Mouse (Mus musculus): Measurements from ENCODE around the gene Gm10799. TPM values are rescaled to one million over a fixed set of nuclear protein-coding genes. Genes with fewer than 3 reads are reported as not detected.
"Not testable (repeated sequence)": the region's sequence is repeated elsewhere in the genome, so short reads cannot be mapped to it uniquely, and the experiment has no call there.

Gm10799 gene
- polyA plus RNA-seq, 1 experiment from 2014 or later, result not detected

GRCm38 (mm10) chr2:104096796-104097195 lies 28.4 kb upstream of the Gm10799 start:
- H3K4me1 ChIP-seq; H3K36me3 ChIP-seq; H3K9me3 ChIP-seq; H3K27ac ChIP-seq; ATAC-seq (ENCODE audit: low FRiP score, low read depth); H3K27me3 ChIP-seq (replicated peaks); H3K9ac ChIP-seq; H3K4me3 ChIP-seq: not testable (repeated sequence)
- peak overlapping the region; percentile 66; the same call in 1 of the 2 replicates for H3K4me2 ChIP-seq (replicated peaks)
- 73% methylated on average over 1 of the region's 1 CpGs for WGBS

GRCm38 (mm10) chr2:104096256-104096655 lies 27.9 kb upstream of the Gm10799 start:
- no peak for ATAC-seq (ENCODE audit: low FRiP score, low read depth)
- Histone ChIP-seq H3K27me3 (replicated peaks) (no peaks in the 10 kb centered on the region), H3K36me3 (no peaks in the 10 kb centered on the region), H3K4me2 (replicated peaks) (peak overlapping the region; percentile 66), H3K27ac (peak overlapping the region; percentile 39; the same call in 1 of the 2 replicates), H3K4me1 (peaks cover 9% of the 10 kb centered on the region; the same call in 1 of the 2 replicates), H3K9ac (peak overlapping the region; percentile 56), H3K4me3 (peak overlapping the region; percentile 39), H3K9me3 (no peaks in the 10 kb centered on the region)
- WGBS, result 50% methylated on average over 10 of the region's 10 CpGs

- peak within 1 kb of the TSS; percentile 39; the same call in 1 of the 2 replicates for H3K27ac ChIP-seq
- ATAC-seq (ENCODE audit: low FRiP score, low read depth), result peak; percentile 90
- H3K9me3 ChIP-seq, result no peaks in the 10 kb centered on the region
- no peaks in the 10 kb centered on the region for H3K27me3 ChIP-seq (replicated peaks)
- peak within 1 kb of the TSS; percentile 66 for H3K4me2 ChIP-seq (replicated peaks)
- peaks cover 9% of the 10 kb centered on the region; the same call in 1 of the 2 replicates for H3K4me1 ChIP-seq
- WGBS, result 6% methylated on average over 15 of the region's 15 CpGs
- peak within 1 kb of the TSS; percentile 39 for H3K4me3 ChIP-seq
- no peaks in the 10 kb centered on the region for H3K36me3 ChIP-seq
- H3K9ac ChIP-seq, result peak within 1 kb of the TSS; percentile 56
Observed at GRCm38 (mm10) chr2:104095741-104096213, 27.4 kb upstream of the Gm10799 start, which contains the start of gene Cd59a. TSS of gene Cd59a (plus strand) at chr2:104095801.

GRCm38 (mm10) chr2:104093305-104093704 lies 25.0 kb upstream of the Gm10799 start:
- no peaks in the 10 kb centered on the region for H3K36me3 ChIP-seq
- H3K9ac ChIP-seq, result no peak overlapping the region
- H3K27ac ChIP-seq, result no peak overlapping the region
- ATAC-seq (ENCODE audit: low FRiP score, low read depth), result no peak
- no peak overlapping the region for H3K4me2 ChIP-seq (replicated peaks)
- no peaks in the 10 kb centered on the region for H3K9me3 ChIP-seq
- no peak overlapping the region for H3K4me3 ChIP-seq
- peaks cover 9% of the 10 kb centered on the region; the same call in 1 of the 2 replicates for H3K4me1 ChIP-seq
- 72% methylated on average over 2 of the region's 2 CpGs for WGBS
- no peaks in the 10 kb centered on the region for H3K27me3 ChIP-seq (replicated peaks)

GRCm38 (mm10) chr2:104087562-104087961 lies 19.2 kb upstream of the Gm10799 start:
- H3K27me3 ChIP-seq (replicated peaks); ATAC-seq (ENCODE audit: low FRiP score, low read depth); H3K9me3 ChIP-seq; H3K4me2 ChIP-seq (replicated peaks); H3K9ac ChIP-seq; H3K4me3 ChIP-seq; H3K4me1 ChIP-seq; H3K36me3 ChIP-seq; H3K27ac ChIP-seq: not testable (repeated sequence)
- 100% methylated on average over 1 of the region's 1 CpGs for WGBS

GRCm38 (mm10) chr2:104084027-104084426 lies 15.7 kb upstream of the Gm10799 start:
- H3K9ac ChIP-seq; H3K9me3 ChIP-seq; H3K4me1 ChIP-seq; H3K27ac ChIP-seq; H3K36me3 ChIP-seq; H3K4me2 ChIP-seq (replicated peaks); H3K4me3 ChIP-seq; H3K27me3 ChIP-seq (replicated peaks); ATAC-seq (ENCODE audit: low FRiP score, low read depth): not testable (repeated sequence)

GRCm38 (mm10) chr2:104082474-104082873 lies 14.1 kb upstream of the Gm10799 start:
- Histone ChIP-seq H3K27ac (no peak overlapping the region), H3K4me1 (no peaks in the 10 kb centered on the region), H3K4me2 (replicated peaks) (no peak overlapping the region), H3K4me3 (no peak overlapping the region), H3K9me3 (no peaks in the 10 kb centered on the region), H3K27me3 (replicated peaks) (no peaks in the 10 kb centered on the region), H3K36me3 (no peaks in the 10 kb centered on the region), H3K9ac (no peak overlapping the region)
- 0 out of 2 replicates have a peak, but pooled peaks have one; percentile 17 for ATAC-seq (ENCODE audit: low FRiP score, low read depth)

- WGBS, result no CpG with 5 or more reads among the region's 1 CpGs
- not testable (repeated sequence) for H3K4me3 ChIP-seq; H3K4me1 ChIP-seq; H3K9ac ChIP-seq; H3K27me3 ChIP-seq (replicated peaks); H3K27ac ChIP-seq; ATAC-seq (ENCODE audit: low FRiP score, low read depth); H3K9me3 ChIP-seq; H3K36me3 ChIP-seq; H3K4me2 ChIP-seq (replicated peaks)
Observed at GRCm38 (mm10) chr2:104081436-104082050, 13.2 kb upstream of the Gm10799 start.

GRCm38 (mm10) chr2:104078285-104078684 lies 9.9 kb upstream of the Gm10799 start:
- H3K9me3 ChIP-seq; H3K27ac ChIP-seq; H3K4me1 ChIP-seq; H3K9ac ChIP-seq; H3K4me2 ChIP-seq (replicated peaks); ATAC-seq (ENCODE audit: low FRiP score, low read depth); H3K4me3 ChIP-seq; H3K27me3 ChIP-seq (replicated peaks); H3K36me3 ChIP-seq: not testable (repeated sequence)
- 81% methylated on average over 5 of the region's 5 CpGs for WGBS

GRCm38 (mm10) chr2:104069704-104070185 lies 1.4 kb upstream of the Gm10799 start, which contains the start of gene Cd59b:
TSS of gene Cd59b (plus strand) at chr2:104069849.
- no peaks in the 10 kb centered on the region for H3K9me3 ChIP-seq
- H3K4me1 ChIP-seq, result no peaks in the 10 kb centered on the region
- 3% methylated on average over 13 of the region's 13 CpGs for WGBS
- H3K27me3 ChIP-seq (replicated peaks), result no peaks in the 10 kb centered on the region
- peak within 1 kb of the TSS; percentile 62 for H3K4me2 ChIP-seq (replicated peaks)
- ATAC-seq (ENCODE audit: low FRiP score, low read depth), result peak; percentile 76
- peak within 1 kb of the TSS; percentile 32 for H3K4me3 ChIP-seq
- no peaks in the 10 kb centered on the region for H3K36me3 ChIP-seq
- H3K9ac ChIP-seq, result peak within 1 kb of the TSS; percentile 29; the same call in 1 of the 2 replicates
- H3K27ac ChIP-seq, result no peak within 1 kb of the TSS

- not testable (repeated sequence) for ATAC-seq (ENCODE audit: low FRiP score, low read depth); H3K9ac ChIP-seq; H3K9me3 ChIP-seq; H3K36me3 ChIP-seq; H3K27me3 ChIP-seq (replicated peaks); H3K4me3 ChIP-seq; H3K4me2 ChIP-seq (replicated peaks); H3K27ac ChIP-seq; H3K4me1 ChIP-seq
- 92% methylated on average over 6 of the region's 6 CpGs for WGBS
Observed at GRCm38 (mm10) chr2:104065526-104065925, 2.8 kb downstream of the Gm10799 start, which contains the start of gene Gm10912. TSS of gene Gm10912 (plus strand) at chr2:104065826.

GRCm38 (mm10) chr2:104064152-104064551 lies 4.2 kb downstream of the Gm10799 start:
- WGBS, result 88% methylated on average over 2 of the region's 2 CpGs
- H3K4me2 ChIP-seq (replicated peaks), result no peak overlapping the region
- H3K36me3 ChIP-seq, result peaks cover 12% of the 10 kb centered on the region
- no peaks in the 10 kb centered on the region; the same call in 1 of the 2 replicates for H3K9me3 ChIP-seq
- H3K27me3 ChIP-seq (replicated peaks), result no peaks in the 10 kb centered on the region
- no peak overlapping the region for H3K9ac ChIP-seq
- no peak overlapping the region for H3K4me3 ChIP-seq
- no peak for ATAC-seq (ENCODE audit: low FRiP score, low read depth)
- no peaks in the 10 kb centered on the region for H3K4me1 ChIP-seq
- H3K27ac ChIP-seq, result no peak overlapping the region

- Histone ChIP-seq H3K9ac (no peak overlapping the region), H3K27ac (no peak overlapping the region), H3K4me1 (no peaks in the 10 kb centered on the region), H3K27me3 (replicated peaks) (no peaks in the 10 kb centered on the region), H3K9me3 (no peaks in the 10 kb centered on the region; the same call in 1 of the 2 replicates), H3K36me3 (peaks cover 17% of the 10 kb centered on the region), H3K4me3 (no peak overlapping the region), H3K4me2 (replicated peaks) (no peak overlapping the region)
- no peak for ATAC-seq (ENCODE audit: low FRiP score, low read depth)
Observed at GRCm38 (mm10) chr2:104062665-104063064, 5.7 kb downstream of the Gm10799 start.
